ENCODE assay signal across 29 mouse cellular contexts in the genomic region with DNA sequence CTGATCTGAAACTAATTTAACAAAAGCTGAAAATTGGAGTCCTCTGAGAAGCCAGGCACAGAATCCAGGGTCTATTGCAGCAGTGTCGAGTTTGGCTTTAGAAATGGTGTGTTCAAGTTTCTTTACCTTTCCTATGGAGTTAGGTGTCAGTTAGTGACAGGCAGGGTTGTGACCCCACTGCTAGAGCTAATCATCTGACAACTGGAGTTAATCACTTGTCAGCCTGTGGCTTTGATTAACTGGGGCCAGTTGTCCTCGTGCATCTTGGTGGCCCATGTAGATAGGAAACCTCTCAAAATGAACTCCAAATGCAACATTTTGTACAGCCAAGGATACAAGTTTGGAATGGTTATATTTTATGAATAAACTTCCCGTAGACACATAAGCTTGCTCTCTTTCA. TPM values are rescaled to one million over a fixed set of nuclear protein-coding genes. Genes with fewer than 3 reads are reported as not detected.
DNase-seq lines count a peak whose midpoint lies in the region; ATAC-seq lines count a peak whose summit lies in the region.
"Had no signal": no experiment of that assay in that cellular context is flagged by ENCODE, and none has a peak within 500 bp of the region (broad histone marks: within the 10 kb centered on the region; RNA-seq: fewer than 3 reads in every experiment).

No protein-coding gene starts in this region.

- peaks cover 42% of the 10 kb centered on the region for H3K4me1 ChIP-seq in kidney, embryonic 15.5 days

- peak overlapping the region; percentile 13; the same call in 1 of the 2 replicates for H3K27ac ChIP-seq in kidney, embryonic 15.5 days
- H3K27ac ChIP-seq: forebrain, embryonic 12.5 days; heart, embryonic 13.5 days; hindbrain, embryonic 10.5 days; kidney, postnatal 0 days; left cerebral cortex, adult 2 months; liver, embryonic 14.5 days had no signal

- 0 out of 2 replicates have a peak, but pooled peaks cover 8% of the 10 kb centered on the region for H3K36me3 ChIP-seq in kidney, embryonic 15.5 days
- H3K36me3 ChIP-seq: forebrain, embryonic 12.5 days; hindbrain, embryonic 10.5 days had no signal

- WGBS in kidney, embryonic 15.5 days: 36% methylated on average over 3 of the region's 3 CpGs

- H3K4me3 ChIP-seq in kidney, embryonic 15.5 days (replicated peaks): no peak overlapping the region
- H3K4me3 ChIP-seq: erythroblast, embryonic 14.5 days; forebrain, embryonic 12.5 days; heart, embryonic 13.5 days; hindbrain, embryonic 10.5 days; left cerebral cortex, adult 2 months had no signal

- no peak for ATAC-seq in kidney, embryonic 15.5 days (replicated peaks; ENCODE audit: low FRiP score)
- ATAC-seq: CD4-positive, CD25-positive, alpha-beta regulatory T cell, adult 4 months; forebrain, postnatal 0 days; midbrain, embryonic 16.5 days had no signal

- DNase-seq in kidney, postnatal 10 days: no peak
- DNase-seq in embryo, embryonic 11 days: peak; percentile 35
- peak; percentile 39 for DNase-seq in forelimb bud, embryonic 11.5 days (ENCODE audit: low read depth, low spot score)
- DNase-seq in MN1 (ENCODE audit: low spot score): no peak
- DNase-seq in cerebellum, adult 11 months: no peak
- DNase-seq in thymus, postnatal 36 days: no peak
- DNase-seq: adrenal gland, postnatal 25 days; cerebellum, adult 18-20 months; cerebellum, postnatal 10 days; forebrain, postnatal 0 days; gastrocnemius, postnatal 14 days; heart, adult 11 months; heart, postnatal 14 days; kidney, adult 2 months; liver; lung, adult 2 months; lung, postnatal 10 days; right cerebral cortex, postnatal 25 days; thymus, postnatal 25 days had no signal

- H3K4me2 ChIP-seq in kidney, embryonic 15.5 days: no peak overlapping the region
- H3K4me2 ChIP-seq: forebrain, embryonic 12.5 days; heart, embryonic 13.5 days had no signal

- H3K9ac ChIP-seq in kidney, embryonic 15.5 days: no peak overlapping the region
- H3K9ac ChIP-seq: forebrain, embryonic 12.5 days; forebrain, postnatal 0 days; heart, embryonic 13.5 days; liver, embryonic 14.5 days had no signal

- H3K9me3 ChIP-seq in kidney, embryonic 15.5 days (replicated peaks): no peaks in the 10 kb centered on the region
- H3K9me3 ChIP-seq: forebrain, embryonic 12.5 days; heart, embryonic 13.5 days; hindbrain, embryonic 10.5 days had no signal

- H3K27me3 ChIP-seq in kidney, embryonic 15.5 days: no peaks in the 10 kb centered on the region
- H3K27me3 ChIP-seq: forebrain, embryonic 12.5 days; heart, embryonic 13.5 days had no signal

RNA-seq across cellular contexts. Expression of a gene that starts 39.0 kb away (rescaled TPM):
- 130 and 140 TPM in 2 replicates for polyA plus RNA-seq in kidney, embryonic 15.5 days (2015; fragmentation: Nextera tagmentation; extraction: Ambion mirVana)

Comparison
In these comparisons a context has a peak if more than half of its experiments do, and no peak if none do; other contexts are left out.
1. DNase-seq: peak in embryo, embryonic 11 days (single experiment) and forelimb bud, embryonic 11.5 days (single experiment); none in kidney, postnatal 10 days (single experiment), MN1 (single experiment), cerebellum, adult 11 months (single experiment) and thymus, postnatal 36 days (0 of 2).